Mouse (Mus musculus): ENCODE data around the gene Olfr686.

Gene Olfr686

DNA sequence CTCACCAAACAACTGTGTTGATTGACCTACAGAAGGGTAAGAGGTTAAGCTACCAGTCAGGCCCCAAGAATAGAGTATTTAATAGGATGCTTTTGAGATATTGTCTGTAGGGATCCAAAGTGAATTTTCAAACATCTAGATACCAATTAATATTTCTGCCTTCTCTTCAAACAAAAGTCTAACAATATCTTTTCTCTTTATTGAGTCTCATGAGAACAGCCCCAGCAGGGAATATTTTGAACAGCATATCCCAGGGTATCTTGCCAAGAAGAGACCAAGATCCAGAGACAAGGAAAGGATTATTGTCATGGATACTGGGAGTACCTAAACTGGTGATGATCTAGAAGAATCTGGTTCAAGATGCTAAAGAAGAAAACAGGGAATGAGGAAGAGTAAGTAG, at the start of gene Olfr686:
Gene Olfr686, minus strand, starts transcription at position 101 of the 400 bp plus-strand sequence.
- DNase-seq (ENCODE audit: low spot score in 2 of 2): no peak

DNA sequence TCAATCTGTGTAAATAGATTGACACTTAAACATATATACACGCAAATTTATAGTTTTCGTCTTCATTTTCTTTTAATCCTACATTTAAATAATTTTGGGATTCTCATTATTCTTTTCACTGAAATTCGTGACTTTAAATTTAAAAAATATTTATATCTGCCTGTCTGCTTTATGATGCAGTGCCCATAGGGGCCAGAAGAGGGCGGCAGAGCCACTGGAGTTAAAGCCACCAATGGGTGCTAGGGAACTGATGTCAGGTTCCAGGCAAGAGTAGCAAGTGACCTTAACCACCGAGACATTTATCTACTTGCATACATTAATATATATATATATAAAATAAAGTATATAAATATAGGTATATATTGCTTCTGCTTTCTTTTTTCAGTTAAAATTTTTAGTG, 49.4 kb upstream of the Olfr686 start:
- no peak for DNase-seq (ENCODE audit: low spot score in 2 of 2)

DNA sequence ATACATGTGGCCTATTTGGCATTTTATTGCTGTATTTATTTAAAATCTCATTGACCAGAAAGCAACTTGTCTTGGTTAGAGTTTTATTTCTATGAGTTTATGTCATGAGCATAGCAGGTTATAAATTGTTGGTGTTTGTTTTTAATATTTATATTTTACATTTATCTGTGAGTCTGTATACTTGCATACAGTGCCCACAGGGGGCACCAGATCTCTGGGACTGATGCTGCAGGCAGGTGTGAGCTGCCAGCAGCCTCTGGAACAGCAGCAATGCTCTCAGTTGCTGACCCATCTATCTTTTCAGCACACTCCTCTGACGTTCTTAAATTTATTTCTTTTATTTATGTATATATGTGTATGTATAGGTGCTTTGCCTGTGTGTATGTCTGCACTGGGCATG, 40.9 kb upstream of the Olfr686 start:
- DNase-seq (ENCODE audit: low spot score in 2 of 2): no peak

DNA sequence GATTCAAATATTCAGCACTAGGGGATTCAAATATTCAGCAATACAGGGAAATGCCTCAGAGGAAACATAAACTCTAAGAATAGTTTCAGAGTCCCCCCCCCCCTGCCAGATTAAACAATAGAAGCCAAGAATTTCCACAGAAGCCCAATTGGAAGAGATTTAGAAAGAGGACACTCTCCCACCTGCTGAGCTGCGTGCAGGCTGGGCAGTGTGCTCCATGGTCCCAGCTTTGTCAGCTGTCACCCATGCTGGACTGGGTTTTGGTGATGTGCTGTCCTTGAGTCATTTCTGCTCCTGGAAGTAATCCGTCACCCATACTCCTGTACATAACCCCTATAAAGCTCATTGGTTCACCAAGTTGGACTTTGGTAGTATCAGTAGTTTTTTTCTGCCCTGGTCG, 40.4 kb upstream of the Olfr686 start:
- DNase-seq (ENCODE audit: low spot score in 2 of 2): no peak

GRCm38 (mm10) chr7:105229386-105229785, 22.1 kb upstream of the Olfr686 start:
- DNase-seq (ENCODE audit: low spot score in 2 of 2): no peak

GRCm38 (mm10) chr7:105228138-105228537, 20.9 kb upstream of the Olfr686 start:
- DNase-seq (ENCODE audit: low spot score in 2 of 2): no peak

DNA sequence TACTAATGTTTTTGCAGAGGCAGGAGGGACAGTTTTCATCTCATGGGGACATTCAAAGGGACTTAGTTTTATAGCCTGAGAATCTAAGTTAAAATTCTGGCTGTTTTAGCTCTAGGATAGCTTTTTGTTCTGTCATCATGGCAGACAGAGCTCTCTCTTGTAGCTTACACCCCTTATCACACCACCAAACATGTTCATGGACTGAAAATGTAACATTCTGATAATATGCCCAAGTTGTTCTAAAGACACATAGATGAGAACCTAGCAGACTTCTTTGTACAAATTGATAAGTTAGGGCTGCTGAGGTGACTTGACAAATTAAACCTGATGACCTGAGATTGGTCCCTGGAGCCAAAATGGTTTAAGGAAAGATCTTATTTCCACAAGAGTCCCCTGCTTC, 19.4 kb upstream of the Olfr686 start:
- no peak for DNase-seq (ENCODE audit: low spot score in 2 of 2)

- no peak for DNase-seq (ENCODE audit: low spot score in 2 of 2)
Measured at GRCm38 (mm10) chr7:105226072-105226471, 18.8 kb upstream of the Olfr686 start.

- DNase-seq (ENCODE audit: low spot score in 2 of 2): no peak
Measured at GRCm38 (mm10) chr7:105218281-105218680, 11.0 kb upstream of the Olfr686 start.

GRCm38 (mm10) chr7:105214761-105215160, 7.5 kb upstream of the Olfr686 start:
- peak; percentile 9 to 21 for DNase-seq (ENCODE audit: low spot score in 2 of 2)

GRCm38 (mm10) chr7:105185912-105186311, 21.4 kb downstream of the Olfr686 start, which contains the start of gene Olfr685:
Gene Olfr685 (minus strand): TSS chr7:105186012.
- DNase-seq (ENCODE audit: low spot score in 2 of 2): no peak

GRCm38 (mm10) chr7:105170773-105171172, 36.5 kb downstream of the Olfr686 start:
- DNase-seq (ENCODE audit: low spot score in 2 of 2): peak; percentile 36 to 56

GRCm38 (mm10) chr7:105163553-105163952, 43.7 kb downstream of the Olfr686 start, which contains the start of gene Olfr684:
Gene Olfr684 (minus strand): TSS chr7:105163653.
- no peak for DNase-seq (ENCODE audit: low spot score in 2 of 2)
